Mouse (Mus musculus) layer of hippocampus, adult 2 months (tissue): ENCODE results near the gene Kcnk7. TPM values are rescaled to one million over a fixed set of nuclear protein-coding genes. Genes with fewer than 3 reads are reported as not detected.

Experiments used
- DNase-seq, 2 experiments: peaks; one replicate each; pipeline ENCODE4 v3.0.0; 2022; ENCODE audit warnings: low spot score in 2 of 2
- H3K27ac ChIP-seq: fragments of 200-600 bp; 2 replicates; pipeline ENCODE4 v1.8.1; 2022
- H3K4me3 ChIP-seq: fragments of 200-600 bp; 2 replicates; pipeline ENCODE4 v1.8.1; 2022; ENCODE audit warnings: mild to moderate bottlenecking
- CTCF ChIP-seq: fragments of 200-600 bp; conservative IDR thresholded peaks from 2 replicates; pipeline ENCODE4 v1.8.1; 2022; ENCODE audit warnings: antibody characterized with exemption, mild to moderate bottlenecking, moderate library complexity
- microRNA-seq, 2 experiments: library from miRNA; unstranded; fragments of <30 nt; microRNA quantifications; one replicate each; pipeline ENCODE4 v1.2.0; 2021
- total RNA-seq, 2 experiments: library from RNA; stranded (reverse); gene quantifications; 2 replicates each; pipeline ENCODE4 v1.2.3; 2021

Kcnk7 gene
- total RNA-seq, 2 experiments from 2014 or later, result 0.36 TPM; not detected in 1

- Histone ChIP-seq H3K27ac (no peak overlapping the region; the same call in 1 of the 2 replicates), H3K4me3 (no peak overlapping the region)
- TF ChIP-seq CTCF, result no peak
- peak; percentile 71 to 86 for DNase-seq
These were observed 52.3 kb downstream of the Kcnk7 start for GRCm38 (mm10) chr19:5756321-5756985.

Small RNA genes lying within 50 kb of the gene (microRNA-seq; reads per million reads assigned to microRNA genes)
- 0.37 to 1.9 reads per million in 2 experiments for gene Mir6987

Other genes with a start within 250 kb of the Kcnk7 start
- gene Ccdc85b, start 246.5 kb upstream of the Kcnk7 start, total RNA-seq, result 10 to 100 TPM; 31.5 to 33.9 TPM
- 10 to 100 TPM; 87.2 to 89.6 TPM for gene Fibp, start 243.8 kb upstream of the Kcnk7 start, total RNA-seq
- gene Ctsw, start 235.9 kb upstream of the Kcnk7 start, total RNA-seq, result under 1 TPM in 1 of 2 experiments, not detected in 1; 0.31 TPM
- gene Efemp2, start 230.4 kb upstream of the Kcnk7 start, total RNA-seq, result 10 to 100 TPM; 13.2 to 14.1 TPM
- 10 to 100 TPM; 40.9 to 42.9 TPM for gene Mus81, start 216.0 kb upstream of the Kcnk7 start, total RNA-seq
- gene Cfl1, start 213.9 kb upstream of the Kcnk7 start, total RNA-seq, result 1,000 to 10,000 TPM; 1,280 to 1,287 TPM
- 1 to 10 TPM; 6.2 to 9.1 TPM for gene 1700020D05Rik, start 200.6 kb upstream of the Kcnk7 start, total RNA-seq
- gene Snx32, start 193.8 kb upstream of the Kcnk7 start, total RNA-seq, result 10 to 100 TPM; 85.9 to 86.6 TPM
- not detected for gene Ovol1, start 143.7 kb upstream of the Kcnk7 start, total RNA-seq
- 1 to 10 TPM; 6.8 to 7.4 TPM for gene Ap5b1, start 136.3 kb upstream of the Kcnk7 start, total RNA-seq
- gene Rnaseh2c, start 102.5 kb upstream of the Kcnk7 start, total RNA-seq, result 10 to 100 TPM; 80.0 to 88.2 TPM
- 10 to 100 TPM; 82.8 to 93.0 TPM for gene Kat5, start 94.1 kb upstream of the Kcnk7 start, total RNA-seq
- gene Rela, start 66.9 kb upstream of the Kcnk7 start, total RNA-seq, result 10 to 100 TPM; 20.6 to 21.0 TPM
- 10 to 100 TPM; 16.5 to 17.5 TPM for gene Sipa1, start 40.7 kb upstream of the Kcnk7 start, total RNA-seq
- gene Map3k11, start 15.6 kb upstream of the Kcnk7 start, total RNA-seq, result 10 to 100 TPM; 20.2 to 20.4 TPM
- gene Pcnx3, start 15.5 kb upstream of the Kcnk7 start, total RNA-seq, result 10 to 100 TPM; 69.1 to 78.8 TPM
- gene Ehbp1l1, start 21.9 kb downstream of the Kcnk7 start, total RNA-seq, result 10 to 100 TPM; 11.8 to 17.7 TPM
- 10 to 100 TPM; 26.5 to 29.4 TPM for gene Fam89b, start 25.3 kb downstream of the Kcnk7 start, total RNA-seq
- gene Ltbp3, start 36.5 kb downstream of the Kcnk7 start, total RNA-seq, result 10 to 100 TPM; 23.8 to 30.0 TPM
- 10 to 100 TPM; 74.1 to 80.9 TPM for gene Scyl1, start 67.1 kb downstream of the Kcnk7 start, total RNA-seq
- 10 to 100 TPM in 1 of 2 experiments, 1 to 10 TPM in 1; 9.5 to 10.6 TPM for gene Frmd8, start 170.9 kb downstream of the Kcnk7 start, total RNA-seq
- gene Slc25a45, start 173.4 kb downstream of the Kcnk7 start, total RNA-seq, result 1 to 10 TPM; 3.5 to 3.6 TPM
- 1 to 10 TPM; 2.5 to 3.2 TPM for gene Tigd3, start 189.8 kb downstream of the Kcnk7 start, total RNA-seq
- gene Dpf2, start 208.6 kb downstream of the Kcnk7 start, total RNA-seq, result 10 to 100 TPM; 94.1 to 95.3 TPM
- gene Cdc42ep2, start 220.4 kb downstream of the Kcnk7 start, total RNA-seq, result 1 to 10 TPM; 3.4 to 3.8 TPM